ENCODE assay signal across 9 mouse cellular contexts in genomic region chr7:27357595-27357978, GRCm38 (mm10). TPM values are rescaled to one million over a fixed set of nuclear protein-coding genes. Genes with fewer than 3 reads are reported as not detected.
DNase-seq lines count a peak whose midpoint lies in the region; ATAC-seq and TF ChIP-seq lines count a peak whose summit lies in the region.
"Had no signal": no experiment of that assay in that cellular context is flagged by ENCODE, and none has a peak within 500 bp of the region (broad histone marks: within the 10 kb centered on the region; RNA-seq: fewer than 3 reads in every experiment).

No protein-coding gene starts in this region.

- H3K27ac ChIP-seq in lung, embryonic 15.5 days = peak overlapping the region; percentile 84
- no peak overlapping the region for H3K27ac ChIP-seq in embryonic facial prominence, embryonic 14.5 days (replicated peaks; ENCODE audit: low read depth, low read length)
- H3K27ac ChIP-seq: forebrain, embryonic 15.5 days had no signal

- DNase-seq in lung, postnatal 10 days = no peak
- peak; percentile 76 for DNase-seq in G1E (ENCODE audit: low spot score)
- DNase-seq in embryonic facial prominence, embryonic 14.5 days (ENCODE audit: low spot score) = no peak
- no peak for DNase-seq in embryo, embryonic 10.5 days (ENCODE audit: low spot score)
- DNase-seq in c-Kit-positive CD71-positive TER-119-positive erythroid progenitor cells, embryonic 14.5 days (ENCODE audit: low spot score) = no peak
- no peak for DNase-seq in urinary bladder, postnatal 36 days (ENCODE audit: low spot score in 2 of 2)

- no peak for TF ChIP-seq CTCF in G1E (IDR thresholded peaks at IDR 0.05; ENCODE audit: low read depth, low read length)

- H3K9ac ChIP-seq in lung, embryonic 15.5 days = no peak overlapping the region
- H3K9ac ChIP-seq in embryonic facial prominence, embryonic 14.5 days (ENCODE audit: low read depth, low read length) = no peak overlapping the region
- H3K9ac ChIP-seq: forebrain, embryonic 15.5 days had no signal

- H3K4me2 ChIP-seq in lung, embryonic 15.5 days = peak overlapping the region; percentile 81
- peak overlapping the region; percentile 84; the same call in 1 of the 2 replicates for H3K4me2 ChIP-seq in embryonic facial prominence, embryonic 14.5 days (ENCODE audit: low read depth, low read length)

- no peak for ATAC-seq in lung, embryonic 15.5 days (ENCODE audit: borderline replicate concordance, extremely low read depth, low FRiP score, low TSS enrichment)
- peak; percentile 59 for ATAC-seq in G1E (ENCODE audit: extremely low read depth, insufficient number of reproducible peaks, low FRiP score, poor library complexity, severe bottlenecking)
- ATAC-seq in embryonic facial prominence, embryonic 14.5 days (ENCODE audit: low read depth) = no peak
- peak; percentile 53 for ATAC-seq in megakaryocyte, adult 5-6 weeks (ENCODE audit: poor library complexity, severe bottlenecking)
- ATAC-seq: forebrain, embryonic 15.5 days had no signal

- 25% methylated on average over 3 of the region's 3 CpGs for WGBS in lung, embryonic 15.5 days
- WGBS in embryonic facial prominence, embryonic 14.5 days = 25% methylated on average over 3 of the region's 3 CpGs

- H3K9me3 ChIP-seq in lung, embryonic 15.5 days = no peaks in the 10 kb centered on the region
- H3K9me3 ChIP-seq in G1E (replicated peaks) = no peaks in the 10 kb centered on the region
- H3K9me3 ChIP-seq in embryonic facial prominence, embryonic 14.5 days (ENCODE audit: control insufficient read depth, low read length) = no peaks in the 10 kb centered on the region
- H3K9me3 ChIP-seq: forebrain, embryonic 15.5 days had no signal

- peaks cover 5% of the 10 kb centered on the region; the same call in 1 of the 2 replicates for H3K27me3 ChIP-seq in lung, embryonic 15.5 days
- no peaks in the 10 kb centered on the region for H3K27me3 ChIP-seq in G1E (ENCODE audit: insufficient read depth, low read length)
- peaks cover 18% of the 10 kb centered on the region for H3K27me3 ChIP-seq in embryonic facial prominence, embryonic 14.5 days (replicated peaks; ENCODE audit: control insufficient read depth, insufficient read depth, low read length)

- no peaks in the 10 kb centered on the region for H3K36me3 ChIP-seq in lung, embryonic 15.5 days
- peaks cover 13% of the 10 kb centered on the region for H3K36me3 ChIP-seq in G1E (replicated peaks)
- peaks cover 6% of the 10 kb centered on the region; the same call in 1 of the 2 replicates for H3K36me3 ChIP-seq in embryonic facial prominence, embryonic 14.5 days (ENCODE audit: control insufficient read depth, insufficient read depth, low read length)

- peak overlapping the region; percentile 78; the same call in 1 of the 2 replicates for H3K4me3 ChIP-seq in lung, embryonic 15.5 days
- H3K4me3 ChIP-seq in G1E (ENCODE audit: low read depth, low read length) = peak overlapping the region; percentile 81
- H3K4me3 ChIP-seq in embryonic facial prominence, embryonic 14.5 days (ENCODE audit: low read depth, low read length) = 0 out of 2 replicates have a peak overlapping the region, but pooled peaks have one; percentile 56
- H3K4me3 ChIP-seq: forebrain, embryonic 15.5 days had no signal

- H3K4me1 ChIP-seq in lung, embryonic 15.5 days = peaks cover 36% of the 10 kb centered on the region
- peaks cover 73% of the 10 kb centered on the region for H3K4me1 ChIP-seq in G1E (ENCODE audit: insufficient read depth, low read depth, low read length)
- H3K4me1 ChIP-seq in embryonic facial prominence, embryonic 14.5 days (ENCODE audit: control insufficient read depth, insufficient read depth, low read length) = peaks cover 15% of the 10 kb centered on the region

RNA-seq across cellular contexts. Expression of gene Gm20479, which starts 0.4 kb away (rescaled TPM):
- 0.79 and 1.3 TPM in 2 replicates for polyA plus RNA-seq in lung, embryonic 15.5 days (2015; fragmentation: Nextera tagmentation; extraction: Ambion mirVana)
- total RNA-seq in G1E (2014; fragmentation: Nextera tagmentation) = not detected in 2 replicates
- 1.3 TPM in 1 of 2 replicates, not detected in the other for total RNA-seq in G1E (2017)
- polyA plus RNA-seq in G1E (2012) = 1.2 and 1.4 TPM in 2 replicates
- polyA plus RNA-seq in embryonic facial prominence, embryonic 14.5 days (2014; fragmentation: Nextera tagmentation; extraction: Ambion mirVana) = not detected in 2 replicates
- total RNA-seq in megakaryocyte, adult 5-6 weeks (2015) = not detected in 2 replicates
- not detected in 2 replicates for total RNA-seq in megakaryocyte, adult 5-6 weeks (2017)

RNA-seq across cellular contexts. Expression of gene Shkbp1, which starts 1.8 kb away (rescaled TPM):
- 48.3 and 51.4 TPM in 2 replicates for polyA plus RNA-seq in lung, embryonic 15.5 days (2015; fragmentation: Nextera tagmentation; extraction: Ambion mirVana)
- 89.8 and 111 TPM in 2 replicates for total RNA-seq in G1E (2014; fragmentation: Nextera tagmentation)
- 27.4 and 29.5 TPM in 2 replicates for total RNA-seq in G1E (2017)
- 218 and 220 TPM in 2 replicates for polyA plus RNA-seq in G1E (2012)
- polyA plus RNA-seq in embryonic facial prominence, embryonic 14.5 days (2014; fragmentation: Nextera tagmentation; extraction: Ambion mirVana) = 26.5 and 30.3 TPM in 2 replicates
- 42.6 and 43.6 TPM in 2 replicates for total RNA-seq in megakaryocyte, adult 5-6 weeks (2015)
- 30.9 and 34.0 TPM in 2 replicates for total RNA-seq in megakaryocyte, adult 5-6 weeks (2017)

RNA-seq across cellular contexts. Expression of gene Ltbp4, which starts 20.1 kb away (rescaled TPM):
- 96.2 and 102 TPM in 2 replicates for polyA plus RNA-seq in lung, embryonic 15.5 days (2015; fragmentation: Nextera tagmentation; extraction: Ambion mirVana)
- total RNA-seq in G1E (2014; fragmentation: Nextera tagmentation) = 0.39 and 9.1 TPM in 2 replicates
- 0.06 and 0.16 TPM in 2 replicates for total RNA-seq in G1E (2017)
- polyA plus RNA-seq in G1E (2012) = 1.0 and 1.5 TPM in 2 replicates
- 74.2 and 74.8 TPM in 2 replicates for polyA plus RNA-seq in embryonic facial prominence, embryonic 14.5 days (2014; fragmentation: Nextera tagmentation; extraction: Ambion mirVana)
- not detected in 2 replicates for total RNA-seq in megakaryocyte, adult 5-6 weeks (2015)
- not detected in 2 replicates for total RNA-seq in megakaryocyte, adult 5-6 weeks (2017)

Comparison
In these comparisons a context has a peak if more than half of its experiments do, and no peak if none do; other contexts are left out.
1. ATAC-seq: peak in G1E (single experiment) and megakaryocyte, adult 5-6 weeks (single experiment); none in lung, embryonic 15.5 days (single experiment) and embryonic facial prominence, embryonic 14.5 days (single experiment).
2. RNA of gene Ltbp4, which starts 20.1 kb away (polyA plus RNA-seq): 96.2 to 102 TPM in lung, embryonic 15.5 days and 74.2 to 74.8 TPM in embryonic facial prominence, embryonic 14.5 days; 1.0 to 1.5 TPM in G1E; every median in the first group is over 10 times any median in the second.
3. Peak in every context shown above with its lines, with median percentiles within 50 percentile points of each other: H3K4me3 ChIP-seq.